Mouse (Mus musculus): ENCODE data around the gene Mcu. TPM values are rescaled to one million over a fixed set of nuclear protein-coding genes. Genes with fewer than 3 reads are reported as not detected.

Gene Mcu
- polyA plus RNA-seq, 1 experiment from 2014 or later, result 10.6 TPM

- no peak overlapping the region for H3K4me2 ChIP-seq
- WGBS (ENCODE audit: insufficient replicate concordance), result 45% methylated on average over 1 of the region's 1 CpGs
- H3K27ac ChIP-seq, result peak overlapping the region; percentile 44; the same call in 1 of the 2 replicates
- peaks cover 6% of the 10 kb centered on the region; the same call in 1 of the 2 replicates for H3K36me3 ChIP-seq
- no peaks in the 10 kb centered on the region for H3K9me3 ChIP-seq (replicated peaks)
- no peaks in the 10 kb centered on the region for H3K27me3 ChIP-seq
- H3K4me1 ChIP-seq (replicated peaks), result peaks cover 46% of the 10 kb centered on the region
- no peak overlapping the region for H3K9ac ChIP-seq
- H3K4me3 ChIP-seq (replicated peaks), result no peak overlapping the region
- DNase-seq (peak; percentile 50), ATAC-seq (ENCODE audit: low read depth) (peak; percentile 82)
These were observed 34.5 kb downstream of the Mcu start for GRCm38 (mm10) chr10:59581826-59582543.

GRCm38 (mm10) chr10:59580593-59581149, 35.8 kb downstream of the Mcu start:
- no peak overlapping the region for H3K27ac ChIP-seq
- WGBS (ENCODE audit: insufficient replicate concordance), result 82% methylated on average over 3 of the region's 3 CpGs
- peaks cover 59% of the 10 kb centered on the region for H3K4me1 ChIP-seq (replicated peaks)
- DNase-seq (no peak), ATAC-seq (ENCODE audit: low read depth) (no peak)
- no peaks in the 10 kb centered on the region for H3K27me3 ChIP-seq
- no peak overlapping the region for H3K4me3 ChIP-seq (replicated peaks)
- H3K36me3 ChIP-seq, result peaks cover 6% of the 10 kb centered on the region; the same call in 1 of the 2 replicates
- no peak overlapping the region for H3K9ac ChIP-seq
- H3K9me3 ChIP-seq (replicated peaks), result no peaks in the 10 kb centered on the region
- no peak overlapping the region for H3K4me2 ChIP-seq

GRCm38 (mm10) chr10:59579645-59580044, 36.8 kb downstream of the Mcu start:
- no peak overlapping the region for H3K4me2 ChIP-seq
- peaks cover 59% of the 10 kb centered on the region for H3K4me1 ChIP-seq (replicated peaks)
- H3K9me3 ChIP-seq (replicated peaks), result no peaks in the 10 kb centered on the region
- peaks cover 6% of the 10 kb centered on the region; the same call in 1 of the 2 replicates for H3K36me3 ChIP-seq
- no peak overlapping the region; the same call in 1 of the 2 replicates for H3K27ac ChIP-seq
- DNase-seq (no peak), ATAC-seq (ENCODE audit: low read depth) (no peak)
- no peaks in the 10 kb centered on the region for H3K27me3 ChIP-seq
- H3K4me3 ChIP-seq (replicated peaks), result no peak overlapping the region
- 81% methylated on average over 3 of the region's 3 CpGs for WGBS (ENCODE audit: insufficient replicate concordance)
- H3K9ac ChIP-seq, result no peak overlapping the region

- peak; percentile 11 for DNase-seq
- peaks cover 2% of the 10 kb centered on the region; the same call in 1 of the 2 replicates for H3K36me3 ChIP-seq
- peaks cover 57% of the 10 kb centered on the region for H3K4me1 ChIP-seq (replicated peaks)
- peak; percentile 68 for ATAC-seq (ENCODE audit: low read depth)
- no peaks in the 10 kb centered on the region for H3K27me3 ChIP-seq
- H3K4me3 ChIP-seq (replicated peaks), result peak overlapping the region; percentile 1; the same call in 1 of the 2 replicates
- no peaks in the 10 kb centered on the region for H3K9me3 ChIP-seq (replicated peaks)
- H3K27ac ChIP-seq, result peak overlapping the region; percentile 73
- peak overlapping the region; percentile 20; the same call in 1 of the 2 replicates for H3K9ac ChIP-seq
- WGBS (ENCODE audit: insufficient replicate concordance), result 8% methylated on average over 12 of the region's 12 CpGs
- peak overlapping the region; percentile 47 for H3K4me2 ChIP-seq
These were observed 38.4 kb downstream of the Mcu start for GRCm38 (mm10) chr10:59577871-59578801.

- ATAC-seq (ENCODE audit: low read depth) (no peak), DNase-seq (no peak)
- Histone ChIP-seq H3K9me3 (replicated peaks) (no peaks in the 10 kb centered on the region), H3K4me2 (no peak overlapping the region), H3K27ac (no peak overlapping the region), H3K36me3 (no peaks in the 10 kb centered on the region), H3K4me1 (replicated peaks) (peaks cover 55% of the 10 kb centered on the region), H3K9ac (no peak overlapping the region), H3K27me3 (no peaks in the 10 kb centered on the region), H3K4me3 (replicated peaks) (no peak overlapping the region)
- WGBS (ENCODE audit: insufficient replicate concordance), result 55% methylated on average over 5 of the region's 5 CpGs
These were observed 40.2 kb downstream of the Mcu start for GRCm38 (mm10) chr10:59576305-59576704.

GRCm38 (mm10) chr10:59571964-59572363, 44.5 kb downstream of the Mcu start:
- H3K27ac ChIP-seq, result peak overlapping the region; percentile 64
- H3K27me3 ChIP-seq, result no peaks in the 10 kb centered on the region
- ATAC-seq (ENCODE audit: low read depth) (no peak), DNase-seq (no peak)
- H3K4me3 ChIP-seq (replicated peaks), result no peak overlapping the region
- H3K4me2 ChIP-seq, result no peak overlapping the region
- WGBS (ENCODE audit: insufficient replicate concordance), result 70% methylated on average over 5 of the region's 5 CpGs
- no peaks in the 10 kb centered on the region for H3K9me3 ChIP-seq (replicated peaks)
- no peaks in the 10 kb centered on the region for H3K36me3 ChIP-seq
- H3K9ac ChIP-seq, result no peak overlapping the region
- H3K4me1 ChIP-seq (replicated peaks), result peaks cover 50% of the 10 kb centered on the region

- ATAC-seq (ENCODE audit: low read depth) (peak; percentile 75), DNase-seq (peak; percentile 11)
- Histone ChIP-seq H3K9ac (no peak overlapping the region), H3K4me1 (replicated peaks) (peaks cover 43% of the 10 kb centered on the region), H3K36me3 (no peaks in the 10 kb centered on the region), H3K9me3 (replicated peaks) (no peaks in the 10 kb centered on the region), H3K27ac (peak overlapping the region; percentile 64), H3K27me3 (no peaks in the 10 kb centered on the region), H3K4me3 (replicated peaks) (no peak overlapping the region), H3K4me2 (peak overlapping the region; percentile 35)
- WGBS (ENCODE audit: insufficient replicate concordance), result 8% methylated on average over 4 of the region's 4 CpGs
These were observed 45.2 kb downstream of the Mcu start for GRCm38 (mm10) chr10:59571273-59571672.

GRCm38 (mm10) chr10:59570780-59571179, 45.7 kb downstream of the Mcu start:
- no peak overlapping the region for H3K4me3 ChIP-seq (replicated peaks)
- H3K4me1 ChIP-seq (replicated peaks), result peaks cover 38% of the 10 kb centered on the region
- DNase-seq (no peak), ATAC-seq (ENCODE audit: low read depth) (peak; percentile 59; the same call in 1 of the 2 replicates)
- no peaks in the 10 kb centered on the region for H3K9me3 ChIP-seq (replicated peaks)
- 14% methylated on average over 2 of the region's 2 CpGs for WGBS (ENCODE audit: insufficient replicate concordance)
- H3K4me2 ChIP-seq, result peak overlapping the region; percentile 35
- no peak overlapping the region for H3K9ac ChIP-seq
- no peaks in the 10 kb centered on the region for H3K36me3 ChIP-seq
- no peaks in the 10 kb centered on the region for H3K27me3 ChIP-seq
- H3K27ac ChIP-seq, result peak overlapping the region; percentile 64

- Histone ChIP-seq H3K4me1 (replicated peaks) (peaks cover 37% of the 10 kb centered on the region), H3K9ac (no peak overlapping the region), H3K4me3 (replicated peaks) (no peak overlapping the region), H3K27ac (0 out of 2 replicates have a peak overlapping the region, but pooled peaks have one; percentile 64), H3K36me3 (no peaks in the 10 kb centered on the region), H3K4me2 (no peak overlapping the region), H3K27me3 (no peaks in the 10 kb centered on the region), H3K9me3 (replicated peaks) (no peaks in the 10 kb centered on the region)
- no peak for DNase-seq
- 39% methylated on average over 6 of the region's 6 CpGs for WGBS (ENCODE audit: insufficient replicate concordance)
- ATAC-seq (ENCODE audit: low read depth), result no peak
These were observed 46.1 kb downstream of the Mcu start for GRCm38 (mm10) chr10:59570360-59570759.

GRCm38 (mm10) chr10:59569481-59569869, 47.0 kb downstream of the Mcu start:
- DNase-seq (no peak), ATAC-seq (ENCODE audit: low read depth) (no peak)
- no peaks in the 10 kb centered on the region for H3K9me3 ChIP-seq (replicated peaks)
- no peak overlapping the region for H3K4me3 ChIP-seq (replicated peaks)
- H3K9ac ChIP-seq, result no peak overlapping the region
- H3K36me3 ChIP-seq, result no peaks in the 10 kb centered on the region
- H3K4me2 ChIP-seq, result no peak overlapping the region
- 73% methylated on average over 1 of the region's 1 CpGs for WGBS (ENCODE audit: insufficient replicate concordance)
- H3K4me1 ChIP-seq (replicated peaks), result peaks cover 40% of the 10 kb centered on the region
- H3K27ac ChIP-seq, result no peak overlapping the region
- H3K27me3 ChIP-seq, result no peaks in the 10 kb centered on the region
